In the genomic region with DNA sequence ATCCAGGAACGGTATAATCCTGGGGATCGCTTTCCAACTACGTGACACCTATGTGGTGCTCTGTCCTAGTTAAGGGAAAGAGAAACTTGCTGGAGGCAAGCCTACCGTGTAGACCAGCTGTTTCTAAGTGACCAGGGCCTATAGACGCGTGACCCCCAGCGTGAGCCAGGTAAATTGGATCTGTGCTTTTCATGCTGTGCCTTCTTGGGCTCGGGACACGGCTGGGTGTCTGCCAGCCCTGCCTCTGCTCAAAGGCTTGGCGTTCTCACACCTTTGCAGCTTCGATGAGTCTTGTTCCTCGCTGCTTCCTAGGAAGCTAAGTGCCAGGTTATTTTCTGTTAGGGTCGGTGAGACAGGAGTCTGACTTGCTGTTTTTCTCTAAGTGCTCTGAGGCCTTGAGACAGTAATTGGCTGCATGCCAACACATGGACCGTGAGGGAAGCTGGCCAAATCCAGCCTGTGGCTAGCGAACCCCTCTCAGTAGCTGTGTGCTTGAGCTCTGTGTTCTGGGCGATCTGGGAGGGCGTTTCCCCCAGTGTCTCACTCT, we compare ENCODE assay signal across 9 mouse cellular contexts.
DNase-seq lines count a peak whose midpoint lies in the region; ATAC-seq lines count a peak whose summit lies in the region.
"Had no signal": no experiment of that assay in that cellular context is flagged by ENCODE, and none has a peak within 500 bp of the region (broad histone marks: within the 10 kb centered on the region; RNA-seq: fewer than 3 reads in every experiment).

No protein-coding gene starts in this region.

- DNase-seq in embryo, embryonic 11 days, result peak; percentile 32
- DNase-seq in embryo, embryonic 10.5 days (ENCODE audit: low spot score), result no peak
- peak; percentile 38 for DNase-seq in adipocyte (ENCODE audit: low spot score)
- DNase-seq in retina, embryonic 14.5 days (ENCODE audit: low spot score), result peak; percentile 42
- no peak for DNase-seq in thymus, postnatal 36 days

- no peak overlapping the region for H3K4me2 ChIP-seq in embryonic facial prominence, embryonic 12.5 days (replicated peaks)
- H3K4me2 ChIP-seq in hindbrain, embryonic 13.5 days, result peak overlapping the region; percentile 8; the same call in 1 of the 2 replicates
- peak overlapping the region; percentile 29 for H3K4me2 ChIP-seq in limb, embryonic 13.5 days (replicated peaks)

- ATAC-seq in embryonic facial prominence, embryonic 12.5 days (ENCODE audit: insufficient number of reproducible peaks, insufficient read depth, low FRiP score, low TSS enrichment), result peak; percentile 68
- peak; percentile 73 for ATAC-seq in hindbrain, embryonic 13.5 days (ENCODE audit: low FRiP score)
- peak; percentile 75 for ATAC-seq in limb, embryonic 13.5 days (ENCODE audit: low FRiP score, low read depth)

- H3K27me3 ChIP-seq in embryonic facial prominence, embryonic 12.5 days, result no peaks in the 10 kb centered on the region
- H3K27me3 ChIP-seq in hindbrain, embryonic 13.5 days, result no peaks in the 10 kb centered on the region
- H3K27me3 ChIP-seq in limb, embryonic 13.5 days, result no peaks in the 10 kb centered on the region; the same call in 1 of the 2 replicates

- H3K4me1 ChIP-seq in embryonic facial prominence, embryonic 12.5 days, result peaks cover 11% of the 10 kb centered on the region
- peaks cover 29% of the 10 kb centered on the region for H3K4me1 ChIP-seq in hindbrain, embryonic 13.5 days (replicated peaks)
- H3K4me1 ChIP-seq in limb, embryonic 13.5 days, result peaks cover 23% of the 10 kb centered on the region

- no peak overlapping the region for H3K4me3 ChIP-seq in embryonic facial prominence, embryonic 12.5 days
- H3K4me3 ChIP-seq in hindbrain, embryonic 13.5 days, result no peak overlapping the region
- H3K4me3 ChIP-seq in limb, embryonic 13.5 days, result no peak overlapping the region

- H3K9ac ChIP-seq in embryonic facial prominence, embryonic 12.5 days, result no peak overlapping the region
- H3K9ac ChIP-seq in hindbrain, embryonic 13.5 days, result no peak overlapping the region
- no peak overlapping the region for H3K9ac ChIP-seq in limb, embryonic 13.5 days

- WGBS in embryonic facial prominence, embryonic 12.5 days, result 63% methylated on average over 17 of the region's 17 CpGs
- 62% methylated on average over 17 of the region's 17 CpGs for WGBS in hindbrain, embryonic 13.5 days
- WGBS in limb, embryonic 13.5 days, result 33% methylated on average over 17 of the region's 17 CpGs

- peak overlapping the region; percentile 66; the same call in 1 of the 2 replicates for H3K27ac ChIP-seq in embryonic facial prominence, embryonic 12.5 days
- H3K27ac ChIP-seq in hindbrain, embryonic 13.5 days, result peak overlapping the region; percentile 83
- H3K27ac ChIP-seq in limb, embryonic 13.5 days, result peak overlapping the region; percentile 40
- H3K27ac ChIP-seq: macrophage had no signal

- H3K36me3 ChIP-seq in embryonic facial prominence, embryonic 12.5 days, result no peaks in the 10 kb centered on the region
- H3K36me3 ChIP-seq in hindbrain, embryonic 13.5 days, result no peaks in the 10 kb centered on the region
- no peaks in the 10 kb centered on the region for H3K36me3 ChIP-seq in limb, embryonic 13.5 days

- no peaks in the 10 kb centered on the region for H3K9me3 ChIP-seq in embryonic facial prominence, embryonic 12.5 days
- H3K9me3 ChIP-seq in hindbrain, embryonic 13.5 days, result no peaks in the 10 kb centered on the region
- no peaks in the 10 kb centered on the region for H3K9me3 ChIP-seq in limb, embryonic 13.5 days

Comparison
In these comparisons a context has a peak if more than half of its experiments do, and no peak if none do; other contexts are left out.
1. DNase-seq: peak in embryo, embryonic 11 days (single experiment), adipocyte (single experiment) and retina, embryonic 14.5 days (single experiment); none in embryo, embryonic 10.5 days (single experiment) and thymus, postnatal 36 days (0 of 2).
2. Peak in every context shown above with its lines, with median percentiles within 50 percentile points of each other: ATAC-seq and H3K27ac ChIP-seq.